Comparison of ENCODE assay signal across 17 mouse cellular contexts in genomic region chr11:104124582-104124981, GRCm38 (mm10). TPM values are rescaled to one million over a fixed set of nuclear protein-coding genes. Genes with fewer than 3 reads are reported as not detected.
DNase-seq lines count a peak whose midpoint lies in the region; ATAC-seq and TF ChIP-seq lines count a peak whose summit lies in the region.
"Had no signal": no experiment of that assay in that cellular context is flagged by ENCODE, and none has a peak within 500 bp of the region (broad histone marks: within the 10 kb centered on the region; RNA-seq: fewer than 3 reads in every experiment).

No protein-coding gene starts in this region.

- no peaks in the 10 kb centered on the region for H3K9me3 ChIP-seq in forebrain, embryonic 16.5 days (ENCODE audit: control insufficient read depth, low read length)
- no peaks in the 10 kb centered on the region for H3K9me3 ChIP-seq in forebrain, postnatal 0 days (ENCODE audit: low read length)
- no peaks in the 10 kb centered on the region for H3K9me3 ChIP-seq in midbrain, embryonic 16.5 days (replicated peaks; ENCODE audit: control insufficient read depth, low read length, poor library complexity, severe bottlenecking)
- no peaks in the 10 kb centered on the region for H3K9me3 ChIP-seq in midbrain, embryonic 10.5 days (replicated peaks)
- H3K9me3 ChIP-seq: midbrain, embryonic 12.5 days had no signal

- no peak for ATAC-seq in forebrain, embryonic 16.5 days
- no peak for ATAC-seq in forebrain, postnatal 0 days
- peak; percentile 39; the same call in 1 of the 2 replicates for ATAC-seq in midbrain, embryonic 16.5 days

- no peaks in the 10 kb centered on the region for H3K36me3 ChIP-seq in forebrain, embryonic 16.5 days (ENCODE audit: control insufficient read depth, insufficient read depth)
- H3K36me3 ChIP-seq in forebrain, postnatal 0 days (ENCODE audit: insufficient read depth), result no peaks in the 10 kb centered on the region
- no peaks in the 10 kb centered on the region for H3K36me3 ChIP-seq in midbrain, embryonic 16.5 days (ENCODE audit: control insufficient read depth, insufficient read depth, low read length)
- H3K36me3 ChIP-seq in midbrain, embryonic 10.5 days, result no peaks in the 10 kb centered on the region
- H3K36me3 ChIP-seq: midbrain, embryonic 12.5 days had no signal

- TF ChIP-seq CTCF in forebrain, postnatal 0 days (IDR thresholded peaks at IDR 0.05; ENCODE audit: low read depth), result no peak
- TF ChIP-seq CTCF in cerebellum, adult 2 months (IDR thresholded peaks at IDR 0.05; ENCODE audit: borderline replicate concordance, insufficient read depth, low read depth, low read length), result no peak

- H3K4me1 ChIP-seq in forebrain, embryonic 16.5 days (replicated peaks; ENCODE audit: control insufficient read depth, insufficient read depth, low read length), result peaks cover 3% of the 10 kb centered on the region
- H3K4me1 ChIP-seq in forebrain, postnatal 0 days (ENCODE audit: insufficient read depth), result no peaks in the 10 kb centered on the region
- H3K4me1 ChIP-seq in midbrain, embryonic 16.5 days (ENCODE audit: control insufficient read depth, insufficient read depth, low read length), result no peaks in the 10 kb centered on the region
- H3K4me1 ChIP-seq in midbrain, embryonic 10.5 days, result peaks cover 4% of the 10 kb centered on the region; the same call in 1 of the 2 replicates
- peaks cover 26% of the 10 kb centered on the region for H3K4me1 ChIP-seq in cerebellum, adult 2 months (ENCODE audit: control insufficient read depth, insufficient read depth, low read length)
- H3K4me1 ChIP-seq: midbrain, embryonic 12.5 days had no signal

- no peak overlapping the region for H3K4me2 ChIP-seq in forebrain, embryonic 16.5 days (ENCODE audit: low read length)
- H3K4me2 ChIP-seq in forebrain, postnatal 0 days (ENCODE audit: low read depth), result no peak overlapping the region
- no peak overlapping the region for H3K4me2 ChIP-seq in midbrain, embryonic 16.5 days (ENCODE audit: low read length)
- H3K4me2 ChIP-seq: lung, embryonic 14.5 days; midbrain, embryonic 12.5 days had no signal

- WGBS in forebrain, embryonic 16.5 days, result 43% methylated on average over 3 of the region's 3 CpGs
- WGBS in forebrain, postnatal 0 days, result 45% methylated on average over 3 of the region's 3 CpGs
- 76% methylated on average over 3 of the region's 3 CpGs for WGBS in midbrain, embryonic 16.5 days
- 82% methylated on average over 3 of the region's 3 CpGs for WGBS in midbrain, embryonic 10.5 days
- 3% methylated on average over 3 of the region's 3 CpGs for WGBS in cerebellum, adult 2 months

- no peak for TF ChIP-seq POLR2A in cerebellum, adult 2 months (IDR thresholded peaks at IDR 0.05; ENCODE audit: borderline replicate concordance, insufficient read depth, low read length)

- H3K27me3 ChIP-seq in forebrain, embryonic 16.5 days (replicated peaks; ENCODE audit: control insufficient read depth, insufficient read depth, low read length), result no peaks in the 10 kb centered on the region
- H3K27me3 ChIP-seq in forebrain, postnatal 0 days (ENCODE audit: insufficient read depth, low read length), result no peaks in the 10 kb centered on the region
- H3K27me3 ChIP-seq in midbrain, embryonic 16.5 days (ENCODE audit: control insufficient read depth, insufficient read depth, low read depth, low read length), result no peaks in the 10 kb centered on the region
- no peaks in the 10 kb centered on the region for H3K27me3 ChIP-seq in midbrain, embryonic 10.5 days (ENCODE audit: low read depth, poor library complexity, severe bottlenecking)
- no peaks in the 10 kb centered on the region for H3K27me3 ChIP-seq in cerebellum, adult 2 months (ENCODE audit: control insufficient read depth, insufficient read depth, low read length)
- H3K27me3 ChIP-seq: midbrain, embryonic 12.5 days had no signal

- no peak for DNase-seq in forebrain, postnatal 0 days
- no peak for DNase-seq in midbrain, embryonic 10.5 days (ENCODE audit: low spot score)
- DNase-seq in cerebellum, adult 2 months, result peak; percentile 89
- DNase-seq in kidney, adult 9 months, result peak; percentile 21
- no peak for DNase-seq in embryo, embryonic 9.5 days (ENCODE audit: extremely low spot score)
- no peak for DNase-seq in layer of hippocampus, adult 11-12 months (ENCODE audit: low spot score)
- DNase-seq: adrenal gland, adult 2 months; B cell, adult 2 months; gastrocnemius, postnatal 10 days; lung, embryonic 14.5 days; thymus, adult 2 months had no signal

- no peak overlapping the region for H3K27ac ChIP-seq in forebrain, embryonic 16.5 days (ENCODE audit: low read length)
- no peak overlapping the region for H3K27ac ChIP-seq in forebrain, postnatal 0 days (ENCODE audit: low read depth, low read length)
- H3K27ac ChIP-seq in midbrain, embryonic 16.5 days (ENCODE audit: low read length), result no peak overlapping the region
- no peak overlapping the region for H3K27ac ChIP-seq in midbrain, embryonic 10.5 days (replicated peaks)
- no peak overlapping the region for H3K27ac ChIP-seq in cerebellum, adult 2 months (ENCODE audit: insufficient read depth, low read length)
- H3K27ac ChIP-seq: midbrain, embryonic 12.5 days had no signal

- no peak overlapping the region for H3K4me3 ChIP-seq in forebrain, embryonic 16.5 days (replicated peaks; ENCODE audit: low read length)
- no peak overlapping the region for H3K4me3 ChIP-seq in forebrain, postnatal 0 days (ENCODE audit: low read depth, low read length)
- no peak overlapping the region for H3K4me3 ChIP-seq in midbrain, embryonic 16.5 days (ENCODE audit: low read depth, low read length)
- H3K4me3 ChIP-seq in midbrain, embryonic 10.5 days, result no peak overlapping the region
- no peak overlapping the region for H3K4me3 ChIP-seq in cerebellum, adult 2 months (replicated peaks; ENCODE audit: insufficient read depth, low read depth, low read length)
- H3K4me3 ChIP-seq: midbrain, embryonic 12.5 days had no signal

- H3K9ac ChIP-seq in forebrain, embryonic 16.5 days (replicated peaks; ENCODE audit: low read depth, low read length), result 0 out of 2 replicates have a peak overlapping the region, but pooled peaks have one; percentile 22
- no peak overlapping the region for H3K9ac ChIP-seq in forebrain, postnatal 0 days
- no peak overlapping the region for H3K9ac ChIP-seq in midbrain, embryonic 16.5 days (ENCODE audit: low read depth, low read length)
- H3K9ac ChIP-seq: lung, embryonic 14.5 days; midbrain, embryonic 12.5 days had no signal

RNA-seq across cellular contexts. Expression of gene Crhr1, which starts 8.1 kb away (rescaled TPM):
- polyA plus RNA-seq in forebrain, embryonic 16.5 days (2015; fragmentation: Nextera tagmentation; extraction: Ambion mirVana), result 5.2 and 6.3 TPM in 2 replicates
- 16.7 and 23.3 TPM in 2 replicates for total RNA-seq in forebrain, postnatal 0 days (2014; rRNA removed)
- polyA plus RNA-seq in forebrain, postnatal 0 days (2015; fragmentation: Nextera tagmentation; extraction: Ambion mirVana), result 6.4 and 6.9 TPM in 2 replicates
- 8.1 and 9.3 TPM in 2 replicates for polyA plus RNA-seq in midbrain, embryonic 16.5 days (2015; fragmentation: Nextera tagmentation; extraction: Ambion mirVana)
- polyA plus RNA-seq in midbrain, embryonic 10.5 days (2016; fragmentation: Nextera tagmentation; extraction: Ambion mirVana), result 0.10 and 0.12 TPM in 2 replicates
- polyA plus RNA-seq in cerebellum, adult 2 months (2012; rRNA removed), result 63.0 and 63.4 TPM in 2 replicates
- total RNA-seq: adrenal gland, adult 2 months; MEL had no signal
- polyA plus RNA-seq: heart, embryonic 14.5 days; large intestine, adult 2 months; lung, embryonic 14.5 days had no signal

Comparison
In these comparisons a context has a peak if more than half of its experiments do, and no peak if none do; other contexts are left out.
1. DNase-seq: peak in cerebellum, adult 2 months (2 of 2) and kidney, adult 9 months (single experiment); none in forebrain, postnatal 0 days (single experiment), midbrain, embryonic 10.5 days (single experiment), embryo, embryonic 9.5 days (single experiment) and layer of hippocampus, adult 11-12 months (single experiment).